Mouse (Mus musculus) cortical plate, adult 2 months (tissue): ENCODE results near the gene Gm5936.
"Not testable (repeated sequence)": the region's sequence is repeated elsewhere in the genome, so short reads cannot be mapped to it uniquely, and the experiment has no call there.

ENCODE experiments used
- CTCF ChIP-seq: fragments of 200-500 bp; IDR thresholded peaks from 2 replicates; pipeline ENCODE4 v1.5.1; 2011; ENCODE audit warnings: mild to moderate bottlenecking, control low read depth, low read length; ENCODE audit not compliant: insufficient read depth; ENCODE audit errors: extremely low read depth
- POLR2A ChIP-seq: fragments of 200-500 bp; IDR thresholded peaks from 2 replicates; pipeline ENCODE4 v1.6.1; 2011; ENCODE audit warnings: mild to moderate bottlenecking, low read length, control low read depth; ENCODE audit not compliant: insufficient read depth; ENCODE audit errors: extremely low read depth

DNA sequence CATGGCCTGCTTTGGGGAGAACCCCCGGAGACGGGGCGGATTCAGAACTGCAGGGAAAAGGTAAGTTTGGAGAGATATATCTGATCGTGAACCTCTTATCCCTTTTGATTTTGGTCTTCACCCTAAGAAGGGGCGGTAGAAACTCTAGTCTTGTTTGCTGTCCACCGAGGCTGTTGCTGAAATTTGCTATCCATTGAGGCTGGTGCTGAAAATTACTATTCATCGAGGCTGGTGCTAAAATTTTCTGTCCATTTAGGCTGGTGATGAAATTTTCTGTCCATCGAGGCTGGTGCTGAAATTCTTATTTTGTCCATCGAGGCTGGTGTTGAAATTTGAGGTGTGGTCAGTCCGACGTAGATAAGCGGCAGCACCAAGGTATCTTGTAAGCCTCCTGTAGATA, 19.1 kb downstream of the Gm5936 start:
- TF ChIP-seq POLR2A, CTCF: not testable (repeated sequence)
